Mouse (Mus musculus) activated CD4-positive, CD25-positive, alpha-beta regulatory T cell (primary cell): ENCODE results near the gene Pip5k1c. TPM values are rescaled to one million over a fixed set of nuclear protein-coding genes. Genes with fewer than 3 reads are reported as not detected.

ENCODE experiments used
- polyA plus RNA-seq, 2 experiments: library from polyadenylated mRNA; unstranded; fragments of 100-300 nt; shearing (Covaris generic); gene quantifications; one replicate each; pipeline ENCODE4 v1.2.1; 2017

The Pip5k1c gene
- polyA plus RNA-seq: 10 to 100 TPM; 67.4 to 88.0 TPM

DNA sequence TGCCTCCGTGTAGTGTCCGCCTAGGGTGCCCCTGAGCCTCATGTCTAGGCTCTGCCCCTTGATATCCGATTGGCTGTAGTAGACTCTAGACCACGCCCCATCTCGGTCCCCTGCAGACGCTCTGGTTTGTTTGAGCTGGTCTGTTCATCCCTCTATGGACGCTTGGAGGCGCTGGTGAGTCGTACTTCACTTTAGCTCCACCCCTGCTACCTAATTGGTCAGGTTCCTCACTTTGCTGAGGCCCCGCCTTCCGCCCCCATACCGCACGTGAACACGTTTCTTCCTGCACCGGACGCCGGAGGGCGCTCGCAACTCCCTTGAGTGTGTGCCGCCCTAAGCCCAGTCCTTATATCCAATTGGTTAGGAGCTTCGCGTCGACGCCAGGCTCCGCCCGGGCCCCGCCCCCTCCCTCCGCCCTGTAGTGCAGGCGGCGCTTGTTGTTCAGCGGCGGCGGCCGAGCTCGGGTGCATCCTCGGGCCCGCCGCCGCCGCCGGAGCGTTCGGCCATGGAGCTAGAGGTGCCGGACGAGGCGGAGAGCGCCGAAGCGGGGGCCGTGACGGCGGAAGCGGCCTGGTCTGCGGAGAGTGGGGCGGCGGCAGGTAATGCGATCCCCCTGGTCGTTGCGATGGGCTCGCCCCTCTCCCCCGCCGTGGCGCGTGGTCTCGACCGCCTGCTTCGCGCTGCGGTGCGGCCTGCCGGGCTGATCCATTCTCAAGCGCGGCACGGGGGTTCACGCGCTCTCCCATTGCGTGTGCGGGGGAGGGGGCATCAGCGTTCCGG, at the start of gene Pip5k1c:
Pip5k1c (plus strand) TSS at position 410 of the 780 bp plus-strand sequence.

DNA sequence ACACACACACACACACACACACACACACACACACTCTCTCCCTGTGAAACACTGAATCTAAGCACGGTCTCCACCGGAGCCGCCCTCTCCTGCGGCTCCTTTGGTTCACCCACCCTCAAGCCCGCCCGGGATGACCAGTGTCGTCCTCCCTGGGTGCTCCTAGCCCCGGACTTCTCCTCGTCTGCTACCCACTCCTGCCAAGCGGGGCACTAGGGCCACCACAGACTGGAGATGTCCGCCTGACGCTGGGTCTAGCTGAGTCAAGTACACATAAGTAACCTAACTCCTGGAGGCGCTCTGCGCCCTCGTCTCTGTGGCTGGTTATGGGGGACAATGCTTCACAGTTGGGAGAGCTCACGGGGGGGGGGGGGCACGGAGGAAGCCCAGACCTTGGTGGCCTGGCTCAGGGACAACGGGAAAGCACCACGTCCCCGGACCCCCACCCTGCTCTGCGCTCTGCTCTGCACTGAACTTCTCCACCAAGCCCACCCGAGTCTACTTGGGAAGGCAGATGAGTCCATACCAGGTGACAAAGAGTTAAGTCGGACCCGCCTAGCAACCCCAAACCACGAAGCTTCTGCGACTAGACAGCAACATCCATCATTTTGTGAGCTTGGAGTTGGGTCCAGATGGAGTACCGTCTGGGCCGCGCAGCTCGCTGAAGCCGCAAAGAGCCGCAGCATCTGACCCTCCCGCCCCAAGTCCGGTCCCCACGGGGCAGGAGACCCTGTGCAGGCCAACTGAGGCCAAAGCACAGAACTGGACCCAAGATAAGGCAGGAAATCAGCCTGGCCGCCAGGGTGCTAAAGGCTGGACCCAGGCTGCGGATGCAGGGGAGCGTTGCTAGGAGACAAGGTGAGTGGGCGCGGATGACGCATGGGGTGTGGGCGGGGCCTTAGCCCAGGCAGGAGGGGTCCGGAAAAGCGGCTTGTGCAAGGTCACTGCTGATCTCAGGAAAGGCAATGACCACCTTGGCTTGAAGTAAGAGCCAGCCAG, 40.0 kb upstream of the Pip5k1c start, which contains the start of gene Matk:
Matk (plus strand) TSS at position 512 of the 996 bp plus-strand sequence.

DNA sequence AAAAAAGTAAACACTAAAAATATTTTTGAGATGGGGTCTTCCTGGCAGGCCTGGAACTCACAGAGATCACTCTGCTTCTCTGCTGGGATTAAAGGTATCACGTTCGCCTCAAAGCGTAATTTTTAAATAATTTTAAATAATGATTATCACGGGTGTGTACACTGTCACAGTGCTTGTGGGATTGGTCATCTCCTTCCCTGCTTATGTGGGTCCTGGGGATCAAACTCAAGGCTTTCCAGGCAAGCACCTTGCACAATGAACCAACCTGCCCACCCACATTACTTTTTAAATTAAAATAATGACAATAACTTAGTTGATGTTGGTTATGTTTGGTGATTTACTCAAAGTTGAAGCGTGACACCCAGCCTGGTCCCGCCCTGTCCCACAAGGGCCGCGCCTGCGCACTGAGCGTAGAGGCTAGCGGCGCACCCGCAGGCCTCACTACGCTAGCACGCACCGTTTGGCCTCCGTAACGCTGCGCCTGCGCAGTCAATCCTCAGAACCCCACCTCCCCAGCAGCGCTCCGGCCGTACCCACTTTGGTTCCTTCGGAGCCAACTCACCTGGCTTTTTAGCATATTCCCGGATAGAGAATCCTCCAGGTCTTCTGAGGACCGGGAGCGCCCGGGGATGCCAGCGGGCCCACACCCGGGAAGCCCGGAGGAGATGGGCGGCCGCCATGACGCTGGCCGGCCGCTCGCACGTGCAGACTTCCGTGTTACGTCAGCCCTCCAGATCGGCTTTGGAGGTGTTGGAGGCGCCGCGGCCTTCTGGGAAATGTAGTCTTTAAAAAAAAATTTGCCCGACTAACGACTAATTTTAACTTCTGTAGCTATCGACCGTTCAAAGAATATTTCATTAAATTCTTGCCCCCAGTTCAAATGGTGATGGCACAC, 26.3 kb upstream of the Pip5k1c start, which contains the start of the genes Mrpl54 and Apba3:
Mrpl54 (minus strand) TSS at position 724 of the 895 bp plus-strand sequence.
Apba3 (plus strand) TSS at position 750 of the 895 bp plus-strand sequence.

DNA sequence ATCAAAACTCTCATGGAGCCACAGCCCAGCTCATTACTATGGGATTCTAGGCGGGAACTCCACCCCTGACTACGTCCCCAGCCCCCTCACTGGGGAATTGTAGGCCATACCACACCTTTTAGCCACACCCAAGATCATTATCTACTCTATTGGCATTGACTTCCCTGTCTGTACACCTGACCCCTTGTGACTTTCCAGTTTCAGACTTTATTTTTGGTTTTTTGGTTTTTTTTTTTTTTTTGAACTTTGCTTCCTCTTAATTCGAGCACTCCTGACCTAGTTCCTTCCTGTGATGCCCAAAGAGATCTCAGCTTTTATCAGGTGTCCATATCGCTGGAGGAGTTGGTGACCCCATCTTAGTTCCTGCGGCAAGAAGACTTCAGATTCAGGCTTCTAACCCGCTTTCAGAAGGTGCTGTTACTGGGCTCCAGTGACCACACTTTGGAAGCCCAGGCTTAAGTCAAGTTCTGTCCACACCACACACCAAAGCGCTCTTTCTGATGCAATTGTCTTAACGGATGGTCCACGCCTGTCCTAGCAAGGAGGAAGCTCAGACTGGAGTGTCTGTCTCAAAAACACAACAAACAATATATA, 1.2 kb upstream of the Pip5k1c start, which contains the start of gene Tjp3:
Tjp3 (minus strand) TSS at position 71 of the 594 bp plus-strand sequence.

DNA sequence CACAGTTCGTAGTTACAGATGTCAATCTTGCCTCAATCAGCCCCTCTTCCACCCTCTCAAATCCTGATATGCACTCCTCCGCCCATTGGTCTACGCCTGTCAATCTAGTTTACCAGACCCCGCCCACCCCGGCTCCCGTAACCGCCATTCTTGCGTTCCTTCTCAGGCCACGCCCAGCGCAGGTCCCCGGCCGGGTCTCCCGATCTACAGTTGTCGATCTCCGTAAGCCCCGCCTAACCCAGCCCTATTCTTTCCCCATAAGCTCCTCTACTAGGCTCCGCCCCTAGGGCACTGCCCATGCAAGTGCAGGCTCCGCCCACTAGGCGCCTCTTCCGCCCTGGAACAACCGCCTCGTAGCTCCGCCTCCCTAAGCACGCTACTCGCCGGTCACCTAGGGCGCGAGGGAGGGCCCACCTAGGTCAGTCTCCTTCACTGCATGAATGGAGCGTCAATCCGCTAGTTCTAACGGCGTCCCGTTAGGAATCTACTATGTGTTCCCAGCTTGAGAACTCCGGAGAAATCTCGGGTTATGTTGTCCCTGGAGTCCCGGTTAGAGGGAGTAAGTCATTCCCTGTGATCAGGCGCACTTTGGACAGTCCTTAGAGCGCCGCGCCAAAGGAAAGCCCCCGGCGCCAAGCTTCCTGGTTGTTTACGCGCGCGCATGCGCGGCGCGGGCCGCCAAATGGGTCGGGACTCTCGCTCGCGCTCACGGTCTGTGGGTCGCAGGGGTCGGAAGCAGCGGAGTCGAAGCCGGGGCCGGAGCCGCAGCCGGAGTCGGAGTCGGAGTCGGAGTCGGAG, 28.0 kb downstream of the Pip5k1c start, which contains the start of gene Cactin:
Cactin (plus strand) TSS at position 554 of the 798 bp plus-strand sequence.

DNA sequence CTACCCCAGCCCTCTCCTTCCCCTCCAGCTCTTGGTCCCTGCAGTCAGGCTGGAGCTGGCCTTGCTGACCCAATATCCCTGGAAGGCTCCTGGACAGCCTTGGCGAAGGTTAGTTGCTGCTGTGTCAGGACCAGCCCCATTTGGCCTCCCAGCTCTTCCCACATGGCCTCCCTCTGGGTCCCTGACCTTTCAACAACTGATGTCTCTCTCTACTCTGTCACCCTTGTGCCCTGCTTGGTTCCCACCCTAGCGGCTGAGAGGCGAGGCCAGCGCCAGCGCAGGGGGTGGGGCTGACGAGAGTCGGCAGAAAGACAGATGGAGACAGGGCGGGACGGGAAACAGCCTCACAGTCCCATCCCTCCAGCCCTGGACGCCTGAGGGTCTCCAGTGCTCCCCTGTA, 35.6 kb downstream of the Pip5k1c start, which contains the start of gene Tbxa2r:
Tbxa2r (plus strand) TSS at position 346 of the 400 bp plus-strand sequence.

DNA sequence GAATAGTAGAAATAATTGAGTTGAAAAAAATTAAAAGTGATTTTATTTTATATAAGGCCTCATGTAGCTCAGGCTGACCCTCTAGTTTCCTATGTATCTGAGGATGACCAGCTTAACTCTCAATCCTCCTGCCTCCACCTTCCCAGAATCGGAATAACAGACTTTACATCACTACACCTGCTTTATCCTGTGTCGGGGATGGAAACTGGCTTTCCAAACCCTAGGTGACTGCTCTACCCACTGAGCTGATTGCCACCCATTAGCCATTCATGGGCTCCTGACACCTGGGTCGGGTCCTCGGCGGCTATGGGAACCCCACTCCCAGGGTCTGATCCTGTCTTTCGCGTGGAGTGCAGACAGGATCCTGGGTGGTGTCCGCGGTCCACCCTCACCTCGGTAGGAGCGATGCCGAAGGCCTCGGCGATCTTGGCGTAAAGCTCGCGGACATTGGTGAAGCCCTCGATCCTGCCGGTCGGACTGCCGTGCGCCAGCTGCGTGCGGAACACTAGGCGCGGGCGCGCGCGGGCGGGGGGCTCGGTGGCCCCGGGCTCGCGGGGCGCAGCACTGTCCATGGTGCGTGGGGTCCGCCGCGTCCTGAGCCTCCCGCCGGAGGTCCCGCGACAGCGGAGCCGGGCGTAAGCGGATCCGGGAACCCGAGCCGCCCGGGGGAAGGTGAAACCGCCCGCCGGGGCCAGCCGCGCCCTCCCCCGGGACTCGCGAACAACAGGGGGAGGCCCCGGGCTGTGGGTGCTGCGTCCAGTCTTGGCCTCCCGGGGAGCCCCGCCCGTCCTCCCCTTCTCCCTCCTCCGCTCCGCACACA, 50.1 kb downstream of the Pip5k1c start, which contains the start of gene Gipc3:
Gipc3 (minus strand) TSS at position 581 of the 820 bp plus-strand sequence.

DNA sequence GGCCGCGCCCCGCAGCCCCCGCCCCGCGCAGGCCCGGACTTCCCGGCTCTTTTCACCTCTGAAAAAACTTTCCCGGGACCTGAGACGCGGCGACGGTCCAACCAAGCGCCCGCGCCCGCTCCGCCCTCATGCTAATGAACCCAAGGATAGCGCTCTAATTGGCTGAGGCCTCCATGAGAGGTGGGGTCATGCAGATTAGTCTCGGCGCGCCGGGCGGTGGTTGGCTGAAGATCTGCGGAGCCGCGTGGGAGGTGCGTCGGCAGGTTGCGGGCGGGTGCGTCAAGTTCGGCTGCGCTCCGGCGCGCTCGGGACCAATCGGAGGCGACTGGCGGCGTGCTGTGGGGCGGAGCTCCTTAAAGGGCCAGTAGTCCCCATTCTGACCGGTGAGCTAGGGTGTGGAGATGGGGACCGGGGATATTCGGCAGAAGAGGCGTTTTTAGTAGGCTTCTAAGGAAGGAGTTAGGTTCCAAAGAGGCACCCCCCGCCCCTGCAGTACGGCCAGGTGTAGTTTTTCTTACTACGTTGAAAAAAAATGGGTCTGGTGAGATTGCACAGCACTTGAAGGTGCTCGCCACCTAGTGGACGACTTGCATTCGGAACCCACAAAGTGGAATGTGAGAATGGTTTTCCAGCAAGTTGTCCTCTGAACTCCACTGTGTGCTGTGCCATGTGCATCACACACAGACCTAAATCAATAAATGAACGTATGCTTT, 57.7 kb downstream of the Pip5k1c start, which contains the start of gene Hmg20b:
Hmg20b (minus strand) TSS at position 130 of the 713 bp plus-strand sequence.

DNA sequence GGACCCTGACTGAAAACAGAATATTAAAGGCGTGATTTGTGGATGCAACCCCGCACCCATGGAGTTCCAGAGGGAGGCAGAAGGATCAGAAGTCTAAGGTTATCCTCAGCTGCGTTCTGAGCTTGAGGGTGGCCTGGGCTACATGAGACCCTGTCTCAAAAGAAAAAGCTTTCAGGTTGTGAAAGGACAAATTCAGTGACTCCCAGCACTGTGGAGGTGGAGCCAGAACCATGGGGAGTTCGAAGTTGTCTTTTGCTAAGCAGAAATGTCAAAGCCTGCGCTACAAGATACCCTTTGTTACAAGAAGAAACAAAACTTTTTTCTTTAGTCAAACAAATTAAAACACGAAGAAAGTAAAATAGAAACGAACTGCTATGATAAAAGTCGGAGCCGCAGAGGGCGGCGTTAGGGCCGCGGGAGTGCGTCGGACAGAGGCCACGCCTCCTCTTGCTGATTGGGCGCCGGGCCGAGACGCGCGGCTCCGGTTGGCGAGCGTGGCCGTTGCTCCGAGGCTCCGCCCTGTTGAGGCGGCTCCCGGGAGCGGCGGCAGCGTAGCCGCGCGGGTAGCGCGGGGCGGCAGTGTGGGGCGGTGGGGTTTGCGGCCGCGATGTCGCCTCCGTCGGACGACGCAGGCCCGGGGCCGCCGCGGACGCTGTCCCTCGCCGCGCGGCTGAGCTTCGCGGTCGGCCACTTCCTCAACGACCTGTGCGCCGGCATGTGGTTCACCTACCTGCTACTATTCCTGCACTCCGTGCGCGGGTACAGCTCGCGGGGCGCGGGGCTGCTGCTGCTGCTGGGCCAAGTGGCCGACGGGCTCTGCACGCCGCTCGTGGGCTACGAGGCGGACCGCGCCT, 64.5 kb downstream of the Pip5k1c start, which contains the start of gene Mfsd12:
Mfsd12 (plus strand) TSS at position 501 of the 854 bp plus-strand sequence.

DNA sequence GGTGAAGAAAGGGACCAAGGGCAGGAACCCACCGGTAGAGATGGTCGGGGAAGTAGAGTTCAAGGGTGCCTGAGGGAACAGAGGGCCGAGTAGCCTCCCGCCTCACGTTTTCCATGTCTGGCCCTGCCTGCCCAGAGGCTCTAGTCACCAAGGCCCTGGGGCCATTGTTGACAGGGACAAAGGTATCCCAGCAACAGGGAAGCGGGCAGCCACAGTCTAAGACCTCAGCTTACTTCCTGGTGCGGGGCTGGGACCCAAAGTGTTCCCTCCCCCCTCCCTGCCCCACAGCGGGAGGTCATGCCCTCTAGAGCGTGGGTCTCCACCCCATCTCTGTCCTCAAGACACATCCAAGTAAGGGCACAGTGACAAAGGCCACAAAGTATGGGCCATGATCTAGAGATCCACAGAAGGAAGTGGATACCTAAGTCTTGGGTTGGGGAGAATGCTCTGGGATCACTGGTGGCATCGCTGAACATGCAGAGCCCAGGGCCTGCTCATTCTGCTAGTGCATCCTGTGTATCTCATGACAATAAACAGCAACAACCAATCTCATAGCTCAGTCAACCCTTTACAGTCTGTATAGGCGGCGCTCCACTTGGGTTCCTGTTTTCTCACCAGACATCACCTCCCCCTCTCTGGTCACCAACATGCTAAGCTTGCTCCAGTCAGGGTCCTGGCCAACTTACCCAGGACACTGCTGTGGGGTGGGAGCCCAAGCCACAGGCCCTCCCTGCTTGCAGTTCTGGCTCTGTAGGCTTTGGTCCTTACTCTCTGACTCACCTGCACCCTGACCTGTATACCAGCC, 73.1 kb downstream of the Pip5k1c start, which contains the start of gene 4930404N11Rik:
4930404N11Rik (minus strand) TSS at position 145 of the 805 bp plus-strand sequence.

Other genes starting within 250 kb of the Pip5k1c start
- 10 to 100 TPM; 79.3 to 94.4 TPM for gene Sgta, start 232.8 kb upstream of the Pip5k1c start, polyA plus RNA-seq
- 1 to 10 TPM; 6.0 to 8.7 TPM for gene Thop1, start 222.9 kb upstream of the Pip5k1c start, polyA plus RNA-seq
- gene Creb3l3, start 194.1 kb upstream of the Pip5k1c start, polyA plus RNA-seq: under 1 TPM in 1 of 2 experiments, not detected in 1; 0.22 TPM
- 100 to 1,000 TPM; 162 to 191 TPM for gene Map2k2, start 187.0 kb upstream of the Pip5k1c start, polyA plus RNA-seq
- 10 to 100 TPM; 69.4 to 76.2 TPM for gene Zbtb7a, start 157.7 kb upstream of the Pip5k1c start, polyA plus RNA-seq
- 10 to 100 TPM; 42.8 to 50.1 TPM for gene Pias4, start 125.0 kb upstream of the Pip5k1c start, polyA plus RNA-seq
- 100 to 1,000 TPM; 640 to 647 TPM for gene Eef2, start 116.3 kb upstream of the Pip5k1c start, polyA plus RNA-seq
- gene Dapk3, start 110.0 kb upstream of the Pip5k1c start, polyA plus RNA-seq: 100 to 1,000 TPM in 1 of 2 experiments, 10 to 100 TPM in 1; 95.7 to 104 TPM
- gene 4930442H23Rik, start 109.1 kb upstream of the Pip5k1c start, polyA plus RNA-seq: not detected
- under 1 TPM; 0.19 to 0.47 TPM for gene Nmrk2, start 90.9 kb upstream of the Pip5k1c start, polyA plus RNA-seq
- 1 to 10 TPM; 5.7 to 5.8 TPM for gene Atcay, start 62.1 kb upstream of the Pip5k1c start, polyA plus RNA-seq
- 1 to 10 TPM; 3.9 to 5.0 TPM for gene Zfr2, start 59.8 kb upstream of the Pip5k1c start, polyA plus RNA-seq
- gene Matk, start 40.0 kb upstream of the Pip5k1c start, polyA plus RNA-seq: 100 to 1,000 TPM in 1 of 2 experiments, 10 to 100 TPM in 1; 63.7 to 239 TPM
- 100 to 1,000 TPM; 153 to 154 TPM for gene Mrpl54, start 26.0 kb upstream of the Pip5k1c start, polyA plus RNA-seq
- gene Apba3, start 26.0 kb upstream of the Pip5k1c start, polyA plus RNA-seq: 10 to 100 TPM; 33.8 to 50.0 TPM
- gene Tjp3, start 1.4 kb upstream of the Pip5k1c start, polyA plus RNA-seq: 10 to 100 TPM in 1 of 2 experiments, 1 to 10 TPM in 1; 9.8 to 36.0 TPM
- gene Cactin, start 28.1 kb downstream of the Pip5k1c start, polyA plus RNA-seq: 10 to 100 TPM; 44.2 to 64.0 TPM
- gene Tbxa2r, start 35.8 kb downstream of the Pip5k1c start, polyA plus RNA-seq: 10 to 100 TPM; 48.0 to 67.1 TPM
- under 1 TPM; 0.05 to 0.08 TPM for gene Gipc3, start 50.3 kb downstream of the Pip5k1c start, polyA plus RNA-seq
- gene Hmg20b, start 57.5 kb downstream of the Pip5k1c start, polyA plus RNA-seq: 10 to 100 TPM; 44.4 to 50.7 TPM
- gene Mfsd12, start 64.5 kb downstream of the Pip5k1c start, polyA plus RNA-seq: 1 to 10 TPM; 3.7 to 4.0 TPM
- 1 to 10 TPM in 1 of 2 experiments, under 1 TPM in 1; 0.68 to 1.5 TPM for gene 4930404N11Rik, start 72.9 kb downstream of the Pip5k1c start, polyA plus RNA-seq
- gene Fzr1, start 85.6 kb downstream of the Pip5k1c start, polyA plus RNA-seq: 10 to 100 TPM; 69.7 to 78.9 TPM
- 10 to 100 TPM; 35.0 to 35.8 TPM for gene Dohh, start 91.5 kb downstream of the Pip5k1c start, polyA plus RNA-seq
- gene Gm48551, start 91.5 kb downstream of the Pip5k1c start, polyA plus RNA-seq: 1 to 10 TPM; 2.2 to 4.9 TPM
- gene Gm48552, start 96.0 kb downstream of the Pip5k1c start, polyA plus RNA-seq: 1 to 10 TPM; 1.1 to 1.6 TPM
- 10 to 100 TPM in 1 of 2 experiments, 1 to 10 TPM in 1; 6.3 to 12.2 TPM for gene Smim24, start 100.1 kb downstream of the Pip5k1c start, polyA plus RNA-seq
- gene Nfic, start 162.7 kb downstream of the Pip5k1c start, polyA plus RNA-seq: 10 to 100 TPM; 14.8 to 22.7 TPM
- under 1 TPM; 0.14 to 0.73 TPM for gene Celf5, start 189.7 kb downstream of the Pip5k1c start, polyA plus RNA-seq
- 10 to 100 TPM; 78.9 to 96.7 TPM for gene Ncln, start 203.4 kb downstream of the Pip5k1c start, polyA plus RNA-seq
- 10 to 100 TPM; 64.8 to 91.5 TPM for gene S1pr4, start 207.2 kb downstream of the Pip5k1c start, polyA plus RNA-seq
- gene Gna15, start 231.3 kb downstream of the Pip5k1c start, polyA plus RNA-seq: 10 to 100 TPM; 29.2 to 77.3 TPM